Comparison of ENCODE assay signal across 8 mouse cellular contexts in the genomic region with DNA sequence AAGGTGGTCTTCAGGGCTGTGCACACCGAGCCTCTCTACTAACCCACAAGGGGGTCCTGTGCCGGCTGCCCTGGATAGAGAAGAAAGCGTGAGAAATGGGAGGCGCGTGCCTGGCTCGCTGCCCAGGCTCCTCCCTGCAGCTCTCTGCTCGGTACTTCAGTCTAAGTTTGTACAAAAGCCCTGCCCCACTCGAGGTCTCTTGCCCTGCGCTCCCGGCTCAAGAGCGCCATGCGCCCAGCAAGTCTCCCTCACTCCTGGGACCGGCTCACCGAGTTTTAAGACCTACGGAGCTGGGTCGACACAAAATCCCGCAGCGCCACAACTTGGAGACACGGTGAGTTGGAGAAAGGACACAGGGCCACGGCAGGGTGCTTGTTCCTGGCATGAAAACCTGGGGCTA. TPM values are rescaled to one million over a fixed set of nuclear protein-coding genes. Genes with fewer than 3 reads are reported as not detected.
A peak's percentile ranks its signal among the peaks of the same experiment; 100 is the strongest.
DNase-seq lines count a peak whose midpoint lies in the region; ATAC-seq and TF ChIP-seq lines count a peak whose summit lies in the region.

No protein-coding gene starts in this region.

- H3K9me3 ChIP-seq in embryonic facial prominence, embryonic 11.5 days (replicated peaks; ENCODE audit: control insufficient read depth, low read length), result no peaks in the 10 kb centered on the region
- no peaks in the 10 kb centered on the region for H3K9me3 ChIP-seq in stomach, postnatal 0 days (ENCODE audit: control insufficient read depth, low read length)

- peak; percentile 27 for DNase-seq in right cerebral cortex, postnatal 4 days
- no peak for DNase-seq in right cerebral cortex, adult 18-20 months
- peak; percentile 71 for DNase-seq in embryonic facial prominence, embryonic 11.5 days (ENCODE audit: low spot score)
- DNase-seq in heart, postnatal 10 days, result peak; percentile 71 to 73
- peak; percentile 70 to 83 for DNase-seq in kidney, postnatal 36 days
- peak; percentile 75 for DNase-seq in stomach, postnatal 0 days (ENCODE audit: low spot score)
- no peak for DNase-seq in frontal cortex, postnatal 36 days (ENCODE audit: low spot score in 2 of 2)

- peak overlapping the region; percentile 51 for H3K9ac ChIP-seq in embryonic facial prominence, embryonic 11.5 days (replicated peaks; ENCODE audit: low read length)
- H3K9ac ChIP-seq in stomach, postnatal 0 days (ENCODE audit: low read length), result peak overlapping the region; percentile 68

- H3K4me2 ChIP-seq in embryonic facial prominence, embryonic 11.5 days (ENCODE audit: low read depth, low read length), result peak overlapping the region; percentile 88
- H3K4me2 ChIP-seq in stomach, postnatal 0 days (replicated peaks; ENCODE audit: low read depth), result peak overlapping the region; percentile 95

- H3K4me1 ChIP-seq in embryonic facial prominence, embryonic 11.5 days (ENCODE audit: control insufficient read depth, insufficient read depth, low read length), result peaks cover 2% of the 10 kb centered on the region; the same call in 1 of the 2 replicates
- H3K4me1 ChIP-seq in stomach, postnatal 0 days (replicated peaks; ENCODE audit: control insufficient read depth, insufficient read depth), result no peaks in the 10 kb centered on the region; the same call in 1 of the 2 replicates

- TF ChIP-seq CTCF in stomach, postnatal 0 days (IDR thresholded peaks at IDR 0.05; ENCODE audit: low read depth), result no peak; the same call in 1 of the 2 replicates

- WGBS in embryonic facial prominence, embryonic 11.5 days, result under 1% methylated on average over 20 of the region's 20 CpGs
- 0% methylated on average over 20 of the region's 20 CpGs for WGBS in stomach, postnatal 0 days

- peaks cover 23% of the 10 kb centered on the region for H3K27me3 ChIP-seq in embryonic facial prominence, embryonic 11.5 days (ENCODE audit: control insufficient read depth, insufficient read depth, low read length)
- H3K27me3 ChIP-seq in stomach, postnatal 0 days (ENCODE audit: control insufficient read depth, insufficient read depth, low read length), result peaks cover 2% of the 10 kb centered on the region; the same call in 1 of the 2 replicates

- H3K36me3 ChIP-seq in embryonic facial prominence, embryonic 11.5 days (replicated peaks; ENCODE audit: control insufficient read depth, insufficient read depth, low read depth, low read length), result no peaks in the 10 kb centered on the region
- H3K36me3 ChIP-seq in stomach, postnatal 0 days (ENCODE audit: control insufficient read depth, insufficient read depth, low read length), result no peaks in the 10 kb centered on the region

- no peak overlapping the region for H3K27ac ChIP-seq in embryonic facial prominence, embryonic 11.5 days (replicated peaks; ENCODE audit: low read depth, low read length)
- peak overlapping the region; percentile 58 for H3K27ac ChIP-seq in stomach, postnatal 0 days (replicated peaks)

- H3K4me3 ChIP-seq in embryonic facial prominence, embryonic 11.5 days (ENCODE audit: low read depth, low read length), result peak overlapping the region; percentile 51
- H3K4me3 ChIP-seq in stomach, postnatal 0 days (ENCODE audit: low read depth, low read length), result peak overlapping the region; percentile 52

- TF ChIP-seq EP300 in stomach, postnatal 0 days (optimal IDR thresholded peaks at IDR 0.05), result no peak

- ATAC-seq in embryonic facial prominence, embryonic 11.5 days (replicated peaks; ENCODE audit: insufficient number of reproducible peaks, low FRiP score, low TSS enrichment, low read depth), result peak; percentile 72; the same call in 1 of the 2 replicates
- peak; percentile 55 for ATAC-seq in megakaryocyte, adult 5-6 weeks (ENCODE audit: poor library complexity, severe bottlenecking)
- peak; percentile 74 for ATAC-seq in stomach, postnatal 0 days (ENCODE audit: low FRiP score, low TSS enrichment)

- intact Hi-C loops in heart, postnatal 10 days (cut with DNase I), result no loop called here

RNA-seq across cellular contexts. Expression of gene Gpr157, which starts 39.1 kb away (rescaled TPM):
- 0.18 and 0.28 TPM in 2 replicates for polyA plus RNA-seq in embryonic facial prominence, embryonic 11.5 days (2014; fragmentation: Nextera tagmentation; extraction: Ambion mirVana)
- total RNA-seq in heart, postnatal 10 days (2021), result 10 to 100 TPM; 23.5 to 24.2 TPM
- total RNA-seq in megakaryocyte, adult 5-6 weeks (2015), result 1.0 and 1.9 TPM in 2 replicates
- 1.6 and 2.6 TPM in 2 replicates for total RNA-seq in megakaryocyte, adult 5-6 weeks (2017)
- 0.55 and 0.75 TPM in 2 replicates for polyA plus RNA-seq in stomach, postnatal 0 days (2015; fragmentation: Nextera tagmentation; extraction: Ambion mirVana)

RNA-seq across cellular contexts. Expression of gene H6pd, which starts 39.2 kb away (rescaled TPM):
- 3.2 and 3.9 TPM in 2 replicates for polyA plus RNA-seq in embryonic facial prominence, embryonic 11.5 days (2014; fragmentation: Nextera tagmentation; extraction: Ambion mirVana)
- 10 to 100 TPM; 41.9 to 45.6 TPM for total RNA-seq in heart, postnatal 10 days (2021)
- total RNA-seq in megakaryocyte, adult 5-6 weeks (2015), result 14.4 and 16.1 TPM in 2 replicates
- 26.1 and 32.7 TPM in 2 replicates for total RNA-seq in megakaryocyte, adult 5-6 weeks (2017)
- polyA plus RNA-seq in stomach, postnatal 0 days (2015; fragmentation: Nextera tagmentation; extraction: Ambion mirVana), result 11.8 and 12.3 TPM in 2 replicates

Comparison
In these comparisons a context has a peak if more than half of its experiments do, and no peak if none do; other contexts are left out.
1. DNase-seq: peak in right cerebral cortex, postnatal 4 days (single experiment), embryonic facial prominence, embryonic 11.5 days (single experiment), heart, postnatal 10 days (2 of 2), kidney, postnatal 36 days (2 of 2) and stomach, postnatal 0 days (single experiment); none in right cerebral cortex, adult 18-20 months (single experiment) and frontal cortex, postnatal 36 days (0 of 2).
2. RNA of gene Gpr157, which starts 39.1 kb away (total RNA-seq): 23.5 to 24.2 TPM in heart, postnatal 10 days; 1.0 to 2.6 TPM in megakaryocyte, adult 5-6 weeks; every median in the first group is over 4 times any median in the second.
3. Peak in every context shown above with its lines, with median percentiles within 50 percentile points of each other: ATAC-seq.